Mouse (Mus musculus) midbrain, postnatal 0 days (tissue): ENCODE results near the gene Gm17324. TPM values are rescaled to one million over a fixed set of nuclear protein-coding genes. Genes with fewer than 3 reads are reported as not detected.

Experiments used
- ATAC-seq: fragments of 200-750 bp; cut with Nextera tagmentation; 2 replicates; pipeline ENCODE4 v1.8.0; 2017; ENCODE audit warnings: moderate number of reproducible peaks, mild to moderate bottlenecking, moderate TSS enrichment, moderate library complexity; ENCODE audit not compliant: low FRiP score
- DNase-seq: peaks from one replicate; pipeline ENCODE4 v3.0.0-alpha.2; 2015; ENCODE audit warnings: low spot score
- H3K27ac ChIP-seq: fragments of 300-500 bp; sonication (generic); 2 replicates; pipeline ENCODE4 v1.5.1; 2014; ENCODE audit warnings: low read depth, mild to moderate bottlenecking, low read length, mixed read lengths
- H3K27me3 ChIP-seq: fragments of 300-500 bp; sonication (generic); 2 replicates; pipeline ENCODE4 v1.6.1; 2014; ENCODE audit warnings: low read length, control low read depth, mixed read lengths; ENCODE audit not compliant: insufficient read depth
- H3K36me3 ChIP-seq: fragments of 300-500 bp; sonication (generic); 2 replicates; pipeline ENCODE4 v1.6.1; 2014; ENCODE audit warnings: low read length, control low read depth, mixed read lengths; ENCODE audit not compliant: insufficient read depth
- H3K4me1 ChIP-seq: fragments of 300-500 bp; sonication (generic); 2 replicates; pipeline ENCODE4 v1.6.1; 2014; ENCODE audit warnings: mild to moderate bottlenecking, control low read depth, antibody characterized with exemption, low read length, mixed read lengths; ENCODE audit not compliant: insufficient read depth
- H3K4me2 ChIP-seq: fragments of 300-500 bp; sonication (generic); 2 replicates; pipeline ENCODE4 v1.6.1; 2014; ENCODE audit warnings: low read depth, mild to moderate bottlenecking, low read length, mixed read lengths; ENCODE audit not compliant: poor library complexity, severe bottlenecking
- H3K4me3 ChIP-seq: fragments of 300-500 bp; sonication (generic); 2 replicates; pipeline ENCODE4 v1.5.1; 2014; ENCODE audit warnings: low read depth, mild to moderate bottlenecking, low read length, moderate library complexity
- H3K9ac ChIP-seq: fragments of 300-500 bp; sonication (generic); replicated peaks from 2 replicates; pipeline ENCODE4 v1.6.1; 2014; ENCODE audit warnings: mild to moderate bottlenecking, low read length, moderate library complexity, mixed read lengths; ENCODE audit not compliant: poor library complexity, severe bottlenecking
- H3K9me3 ChIP-seq: fragments of 300-500 bp; sonication (generic); 2 replicates; pipeline ENCODE4 v1.6.1; 2016; ENCODE audit warnings: low read length, control low read depth
- CTCF ChIP-seq: IDR thresholded peaks from 2 replicates; pipeline ENCODE4 v1.5.1; 2016; ENCODE audit warnings: antibody characterized with exemption, mild to moderate bottlenecking
- WGBS: fragments of 180-500 bp; shearing (Covaris S2); extraction: QIAGEN DNeasy Blood & Tissue Kit; methylation state at CpG from one replicate; pipeline ENCODE4 v1.1.7; 2014; 5-methylcytosine and 5-hydroxymethylcytosine counted together
- microRNA-seq: library from miRNA; unstranded; fragments of <30 nt; microRNA quantifications from one replicate; pipeline ENCODE4, GENCODE M21; 2016; ENCODE audit warnings: borderline number of aligned reads
- polyA plus RNA-seq: library from polyadenylated mRNA; unstranded; fragments of >200 nt; fragmentation: Nextera tagmentation; extraction: Ambion mirVana; gene quantifications from 2 replicates; pipeline ENCODE4 v1.2.1, GENCODE M21; 2015
- total RNA-seq: library from RNA; depleted of rRNA; stranded (reverse); fragments of >200 nt; gene quantifications from 2 replicates; pipeline ENCODE4 v1.2.3, GENCODE M21; 2014; rRNA removed

Gene Gm17324
- total and polyA plus RNA-seq, 2 experiments from 2014 or later, result 4.1 to 5.4 TPM

GRCm38 (mm10) chr9:78429551-78429950 is 19.0 kb downstream of the Gm17324 start:
- no peaks in the 10 kb centered on the region for H3K27me3 ChIP-seq
- no peak overlapping the region for H3K4me3 ChIP-seq
- H3K4me1 ChIP-seq, result no peaks in the 10 kb centered on the region
- ATAC-seq (no peak), DNase-seq (no peak)
- no peak overlapping the region for H3K27ac ChIP-seq
- 61% methylated on average over 2 of the region's 2 CpGs for WGBS
- no peak overlapping the region for H3K9ac ChIP-seq
- TF ChIP-seq CTCF, result no peak
- H3K36me3 ChIP-seq, result no peaks in the 10 kb centered on the region
- H3K4me2 ChIP-seq, result no peak overlapping the region
- no peaks in the 10 kb centered on the region for H3K9me3 ChIP-seq

GRCm38 (mm10) chr9:78428870-78429432 is 19.6 kb downstream of the Gm17324 start:
- Histone ChIP-seq H3K4me3 (no peak overlapping the region), H3K4me1 (no peaks in the 10 kb centered on the region), H3K9me3 (no peaks in the 10 kb centered on the region), H3K9ac (no peak overlapping the region), H3K27me3 (no peaks in the 10 kb centered on the region), H3K36me3 (no peaks in the 10 kb centered on the region), H3K4me2 (no peak overlapping the region), H3K27ac (no peak overlapping the region)
- ATAC-seq (0 out of 2 replicates have a peak, but pooled peaks have one; percentile 34), DNase-seq (no peak)
- no peak for TF ChIP-seq CTCF
- 83% methylated on average over 4 of the region's 4 CpGs for WGBS

- Histone ChIP-seq H3K4me2 (no peak overlapping the region), H3K9me3 (no peaks in the 10 kb centered on the region), H3K36me3 (no peaks in the 10 kb centered on the region), H3K27me3 (no peaks in the 10 kb centered on the region), H3K9ac (no peak overlapping the region), H3K4me1 (no peaks in the 10 kb centered on the region), H3K4me3 (no peak overlapping the region), H3K27ac (no peak overlapping the region)
- no peak for TF ChIP-seq CTCF
- no peak for ATAC-seq
- WGBS, result 73% methylated on average over 6 of the region's 6 CpGs
- DNase-seq, result no peak
Measured at GRCm38 (mm10) chr9:78428185-78428584, 20.4 kb downstream of the Gm17324 start.

- DNase-seq (no peak), ATAC-seq (peak; percentile 44; the same call in 1 of the 2 replicates)
- no peak overlapping the region for H3K27ac ChIP-seq
- H3K9me3 ChIP-seq, result no peaks in the 10 kb centered on the region
- peak overlapping the region; percentile 32 for H3K4me3 ChIP-seq
- H3K36me3 ChIP-seq, result no peaks in the 10 kb centered on the region
- H3K9ac ChIP-seq, result 0 out of 2 replicates have a peak overlapping the region, but pooled peaks have one; percentile 14
- TF ChIP-seq CTCF, result no peak
- WGBS, result 41% methylated on average over 23 of the region's 27 CpGs
- H3K4me2 ChIP-seq, result peak overlapping the region; percentile 57
- H3K4me1 ChIP-seq, result no peaks in the 10 kb centered on the region
- no peaks in the 10 kb centered on the region for H3K27me3 ChIP-seq
Measured at GRCm38 (mm10) chr9:78427362-78427781, 21.2 kb downstream of the Gm17324 start.

GRCm38 (mm10) chr9:78401596-78401995 is 47.0 kb downstream of the Gm17324 start:
- WGBS, result 94% methylated on average over 7 of the region's 7 CpGs
- H3K4me2 ChIP-seq, result no peak overlapping the region

GRCm38 (mm10) chr9:78400570-78400969 is 48.0 kb downstream of the Gm17324 start:
- H3K27me3 ChIP-seq, result peaks cover 17% of the 10 kb centered on the region; the same call in 1 of the 2 replicates
- no peak overlapping the region for H3K4me3 ChIP-seq
- ATAC-seq (no peak), DNase-seq (no peak)
- H3K9ac ChIP-seq, result no peak overlapping the region
- H3K36me3 ChIP-seq, result no peaks in the 10 kb centered on the region
- no peaks in the 10 kb centered on the region for H3K9me3 ChIP-seq
- H3K4me2 ChIP-seq, result no peak overlapping the region
- no peak overlapping the region for H3K27ac ChIP-seq
- no peak for TF ChIP-seq CTCF
- whole genome bisulfite sequencing, result 88% methylated on average over 5 of the region's 5 CpGs
- no peaks in the 10 kb centered on the region for H3K4me1 ChIP-seq

More at GRCm38 (mm10) chr9:78401596-78401995, 47.0 kb downstream of the Gm17324 start:
- no peak overlapping the region for H3K27ac ChIP-seq
- no peaks in the 10 kb centered on the region for H3K9me3 ChIP-seq
- no peaks in the 10 kb centered on the region for H3K36me3 ChIP-seq
- no peak overlapping the region for H3K4me3 ChIP-seq
- no peak for TF ChIP-seq CTCF
- ATAC-seq (no peak), DNase-seq (no peak)
- peaks cover 9% of the 10 kb centered on the region; the same call in 1 of the 2 replicates for H3K27me3 ChIP-seq
- H3K9ac ChIP-seq, result no peak overlapping the region
- no peaks in the 10 kb centered on the region for H3K4me1 ChIP-seq

Small RNA genes lying within 50 kb of the gene (microRNA-seq; reads per million reads assigned to microRNA genes)
- not detected for gene Gm26377

Other genes starting within 250 kb of the Gm17324 start
- not detected in 2 replicates for gene Gsta1, start 218.1 kb downstream of the Gm17324 start, total RNA-seq
- gene Gsta1, start 218.1 kb downstream of the Gm17324 start, polyA plus RNA-seq, result not detected in 2 replicates
- not detected in 2 replicates for gene Gm3776, start 191.7 kb downstream of the Gm17324 start, total RNA-seq
- gene Gm3776, start 191.7 kb downstream of the Gm17324 start, polyA plus RNA-seq, result not detected in 2 replicates
- not detected in 2 replicates for gene Gm10639, start 158.9 kb downstream of the Gm17324 start, total RNA-seq
- gene Gm10639, start 158.9 kb downstream of the Gm17324 start, polyA plus RNA-seq, result not detected in 2 replicates
- not detected in 2 replicates for gene Omt2a, start 134.0 kb downstream of the Gm17324 start, total RNA-seq
- gene Omt2a, start 134.0 kb downstream of the Gm17324 start, polyA plus RNA-seq, result not detected in 2 replicates
- gene Omt2b, start 121.2 kb downstream of the Gm17324 start, total RNA-seq, result not detected in 2 replicates
- not detected in 2 replicates for gene Omt2b, start 121.2 kb downstream of the Gm17324 start, polyA plus RNA-seq
- not detected in 2 replicates for gene Gsta2, start 93.0 kb downstream of the Gm17324 start, total RNA-seq
- gene Gsta2, start 93.0 kb downstream of the Gm17324 start, polyA plus RNA-seq, result not detected in 2 replicates
- gene Dppa5a, start 80.6 kb downstream of the Gm17324 start, total RNA-seq, result 0.90 and 3.1 TPM in 2 replicates
- gene Dppa5a, start 80.6 kb downstream of the Gm17324 start, polyA plus RNA-seq, result 9.5 TPM in 2 replicates
- gene Ooep, start 70.1 kb downstream of the Gm17324 start, total RNA-seq, result 6.0 and 6.1 TPM in 2 replicates
- gene Ooep, start 70.1 kb downstream of the Gm17324 start, polyA plus RNA-seq, result 5.0 and 5.3 TPM in 2 replicates
- 0.28 TPM in 1 of 2 replicates, not detected in the other for gene Ddx43, start 53.0 kb downstream of the Gm17324 start, total RNA-seq
- gene Ddx43, start 53.0 kb downstream of the Gm17324 start, polyA plus RNA-seq, result 0.31 and 0.43 TPM in 2 replicates
- 0.55 and 0.71 TPM in 2 replicates for gene Cgas, start 5.5 kb downstream of the Gm17324 start, total RNA-seq
- gene Cgas, start 5.5 kb downstream of the Gm17324 start, polyA plus RNA-seq, result 0.56 and 0.74 TPM in 2 replicates
- 27.1 and 27.5 TPM in 2 replicates for gene Mto1, start 578 bp downstream of the Gm17324 start, total RNA-seq
- 18.5 and 18.7 TPM in 2 replicates for gene Mto1, start 578 bp downstream of the Gm17324 start, polyA plus RNA-seq
- gene Eef1a1, start 40.4 kb upstream of the Gm17324 start, total RNA-seq, result 6,169 and 7,035 TPM in 2 replicates
- gene Eef1a1, start 40.4 kb upstream of the Gm17324 start, polyA plus RNA-seq, result 2,410 and 2,461 TPM in 2 replicates
- 14.7 and 15.1 TPM in 2 replicates for gene Slc17a5, start 139.3 kb upstream of the Gm17324 start, total RNA-seq
- 12.8 and 16.8 TPM in 2 replicates for gene Slc17a5, start 139.3 kb upstream of the Gm17324 start, polyA plus RNA-seq
- 2.4 and 4.2 TPM in 2 replicates for gene Cd109, start 166.8 kb upstream of the Gm17324 start, total RNA-seq
- gene Cd109, start 166.8 kb upstream of the Gm17324 start, polyA plus RNA-seq, result 0.86 and 1.1 TPM in 2 replicates